Mouse (Mus musculus): ENCODE results near the gene Hcar2. TPM values are rescaled to one million over a fixed set of nuclear protein-coding genes. Genes with fewer than 3 reads are reported as not detected.
A peak's percentile ranks its signal among the peaks of the same experiment; 100 is the strongest.

Gene Hcar2
- polyA plus RNA-seq, 1 experiment from 2014 or later, result 0.19 TPM

DNA sequence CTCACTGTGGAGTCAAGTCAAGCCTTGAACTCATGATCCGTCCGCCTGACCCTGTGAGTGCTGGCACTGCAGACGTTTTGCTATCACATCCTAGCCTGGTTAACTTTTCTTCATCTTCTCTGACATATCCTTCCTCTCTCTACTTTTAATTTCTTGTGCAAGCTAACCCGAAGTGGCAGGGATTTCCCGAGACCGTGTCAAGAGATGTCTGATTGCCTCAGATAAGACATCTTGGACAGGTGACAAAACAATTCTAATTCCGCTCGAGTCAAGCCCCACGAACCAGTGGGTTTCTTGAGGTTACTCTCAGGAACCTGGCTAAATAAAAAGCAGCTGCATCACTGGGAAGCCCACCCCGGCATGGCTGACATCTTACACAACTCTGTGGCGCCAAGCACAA is 6.5 kb downstream of the Hcar2 start:
- Histone ChIP-seq H3K27me3 (no peaks in the 10 kb centered on the region), H3K4me2 (replicated peaks) (no peak overlapping the region), H3K27ac (no peak overlapping the region), H3K9ac (no peak overlapping the region), H3K4me1 (0 out of 2 replicates have a peak, but pooled peaks cover 5% of the 10 kb centered on the region), H3K36me3 (no peaks in the 10 kb centered on the region), H3K4me3 (no peak overlapping the region), H3K9me3 (no peaks in the 10 kb centered on the region)
- WGBS, result 61% methylated on average over 11 of the region's 11 CpGs
- ATAC-seq (ENCODE audit: insufficient number of reproducible peaks, insufficient read depth, low FRiP score, low TSS enrichment), result no peak

DNA sequence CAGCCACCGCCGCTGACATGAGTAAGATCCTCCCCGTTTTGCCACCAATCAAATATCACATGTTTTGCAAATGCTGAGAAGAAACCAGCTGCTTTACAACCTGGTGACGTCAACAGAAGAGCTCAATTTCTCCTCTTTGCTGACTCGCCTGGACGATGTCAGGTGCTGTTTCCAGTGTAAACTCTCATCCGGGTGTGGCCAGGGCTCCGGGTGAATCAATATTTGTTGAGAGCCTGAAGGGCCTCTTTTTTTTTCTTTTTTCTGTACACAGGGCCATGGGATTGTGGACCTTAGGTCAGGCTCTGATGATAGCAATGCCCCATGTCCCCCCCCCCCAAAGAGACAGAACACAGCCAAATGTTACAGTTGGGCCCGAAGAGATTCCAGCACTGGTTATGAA is 10.8 kb downstream of the Hcar2 start:
- H3K4me3 ChIP-seq, result no peak overlapping the region
- peaks cover 9% of the 10 kb centered on the region; the same call in 1 of the 2 replicates for H3K4me1 ChIP-seq
- ATAC-seq (ENCODE audit: insufficient number of reproducible peaks, insufficient read depth, low FRiP score, low TSS enrichment), result no peak
- no peak overlapping the region for H3K9ac ChIP-seq
- no peaks in the 10 kb centered on the region for H3K9me3 ChIP-seq
- H3K4me2 ChIP-seq (replicated peaks), result no peak overlapping the region
- WGBS, result 90% methylated on average over 9 of the region's 9 CpGs
- no peaks in the 10 kb centered on the region for H3K27me3 ChIP-seq
- H3K27ac ChIP-seq, result no peak overlapping the region
- no peaks in the 10 kb centered on the region for H3K36me3 ChIP-seq

- H3K36me3 ChIP-seq, result no peaks in the 10 kb centered on the region
- ATAC-seq (ENCODE audit: insufficient number of reproducible peaks, insufficient read depth, low FRiP score, low TSS enrichment), result no peak
- no peaks in the 10 kb centered on the region for H3K9me3 ChIP-seq
- peaks cover 5% of the 10 kb centered on the region; the same call in 1 of the 2 replicates for H3K4me1 ChIP-seq
- H3K27ac ChIP-seq, result no peak overlapping the region
- 88% methylated on average over 11 of the region's 11 CpGs for WGBS
- H3K27me3 ChIP-seq, result no peaks in the 10 kb centered on the region
- H3K4me3 ChIP-seq, result no peak overlapping the region
- H3K4me2 ChIP-seq (replicated peaks), result no peak overlapping the region
- H3K9ac ChIP-seq, result no peak overlapping the region
These were observed 11.3 kb downstream of the Hcar2 start for GRCm38 (mm10) chr5:123853877-123854504.

DNA sequence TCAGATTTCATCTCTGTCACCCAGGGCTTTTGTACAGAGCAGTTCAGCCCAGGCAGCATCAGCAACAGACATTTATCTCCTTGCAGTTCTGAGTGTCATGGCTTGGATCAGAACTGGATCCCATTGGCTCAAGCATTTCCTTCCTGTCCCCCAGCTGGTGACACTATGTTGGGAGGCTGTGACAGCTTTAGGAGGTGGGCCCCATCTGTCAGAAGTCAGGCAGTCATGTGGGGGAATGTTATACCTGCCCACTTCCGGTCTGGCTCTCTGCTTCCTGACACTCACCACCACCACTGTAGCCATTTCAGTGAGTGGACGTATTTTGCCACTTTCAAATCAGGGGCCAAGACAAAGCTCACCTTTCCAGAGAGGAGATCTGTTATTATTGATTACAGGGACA is 13.9 kb downstream of the Hcar2 start:
- ATAC-seq (ENCODE audit: insufficient number of reproducible peaks, insufficient read depth, low FRiP score, low TSS enrichment), result no peak
- 40% methylated on average over 2 of the region's 2 CpGs for WGBS
- no peaks in the 10 kb centered on the region for H3K9me3 ChIP-seq

GRCm38 (mm10) chr5:123844316-123844715 is 21.0 kb downstream of the Hcar2 start:
- H3K9ac ChIP-seq, result no peak overlapping the region
- H3K4me1 ChIP-seq, result no peaks in the 10 kb centered on the region
- no peak overlapping the region for H3K4me2 ChIP-seq (replicated peaks)
- no peak overlapping the region for H3K27ac ChIP-seq
- H3K4me3 ChIP-seq, result no peak overlapping the region
- 92% methylated on average over 14 of the region's 14 CpGs for WGBS
- no peaks in the 10 kb centered on the region for H3K27me3 ChIP-seq
- no peaks in the 10 kb centered on the region for H3K36me3 ChIP-seq
- H3K9me3 ChIP-seq, result no peaks in the 10 kb centered on the region
- no peak for ATAC-seq (ENCODE audit: insufficient number of reproducible peaks, insufficient read depth, low FRiP score, low TSS enrichment)

More for the DNA sequence above, 13.9 kb downstream of the Hcar2 start:
- H3K4me1 ChIP-seq, result peaks cover 5% of the 10 kb centered on the region; the same call in 1 of the 2 replicates
- H3K27ac ChIP-seq, result no peak overlapping the region
- no peak overlapping the region for H3K9ac ChIP-seq
- no peaks in the 10 kb centered on the region for H3K36me3 ChIP-seq
- no peak overlapping the region for H3K4me3 ChIP-seq
- H3K4me2 ChIP-seq (replicated peaks), result no peak overlapping the region
- no peaks in the 10 kb centered on the region for H3K27me3 ChIP-seq

- no peaks in the 10 kb centered on the region for H3K27me3 ChIP-seq
- H3K4me1 ChIP-seq, result no peaks in the 10 kb centered on the region
- no peak overlapping the region for H3K27ac ChIP-seq
- H3K4me3 ChIP-seq, result no peak overlapping the region
- WGBS, result 48% methylated on average over 4 of the region's 4 CpGs
- H3K9ac ChIP-seq, result no peak overlapping the region
- no peak overlapping the region for H3K4me2 ChIP-seq (replicated peaks)
- no peak for ATAC-seq (ENCODE audit: insufficient number of reproducible peaks, insufficient read depth, low FRiP score, low TSS enrichment)
- no peaks in the 10 kb centered on the region for H3K9me3 ChIP-seq
- H3K36me3 ChIP-seq, result no peaks in the 10 kb centered on the region
These were observed 21.5 kb downstream of the Hcar2 start for GRCm38 (mm10) chr5:123843816-123844215.

- Histone ChIP-seq H3K4me2 (replicated peaks) (no peak overlapping the region), H3K9me3 (no peaks in the 10 kb centered on the region), H3K27me3 (no peaks in the 10 kb centered on the region), H3K36me3 (no peaks in the 10 kb centered on the region), H3K4me3 (no peak overlapping the region), H3K4me1 (no peaks in the 10 kb centered on the region), H3K27ac (no peak overlapping the region), H3K9ac (no peak overlapping the region)
- no peak for ATAC-seq (ENCODE audit: insufficient number of reproducible peaks, insufficient read depth, low FRiP score, low TSS enrichment)
- WGBS, result 82% methylated on average over 3 of the region's 3 CpGs
These were observed 22.4 kb downstream of the Hcar2 start for GRCm38 (mm10) chr5:123842935-123843282.

DNA sequence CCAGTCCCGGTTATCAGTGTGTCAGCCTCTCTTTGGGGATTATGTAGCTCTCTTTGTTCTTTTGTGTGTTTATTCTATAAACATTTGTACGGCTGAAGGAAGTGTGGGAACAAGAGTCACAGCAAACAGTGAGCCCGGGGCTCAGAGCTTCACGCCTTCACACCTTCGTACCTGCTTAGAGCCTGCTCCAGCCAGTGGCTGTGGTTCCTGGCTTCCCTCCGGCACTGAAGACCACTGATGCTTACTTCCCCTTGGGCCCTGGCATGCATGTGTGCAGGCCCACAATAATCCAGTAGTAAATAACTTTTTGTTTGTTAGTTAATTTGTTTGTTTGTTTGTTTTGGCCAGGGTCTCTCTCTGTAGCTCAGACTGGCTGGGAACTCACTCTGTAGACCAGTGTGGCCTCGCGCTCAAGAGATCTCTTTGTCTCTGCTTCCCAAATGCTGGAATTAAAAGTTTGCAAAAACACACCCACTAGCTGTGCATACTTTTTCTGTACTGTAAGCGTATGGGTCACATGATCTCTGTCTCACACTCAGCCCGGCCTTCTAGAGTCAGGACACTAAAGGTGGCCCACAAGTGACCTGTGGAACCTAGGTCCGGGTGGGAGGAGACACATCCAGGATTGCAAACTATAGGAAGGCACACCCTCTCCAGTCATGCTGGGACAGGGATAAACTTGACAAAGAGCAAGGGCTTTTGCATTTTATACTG is 22.9 kb downstream of the Hcar2 start:
- no peak for ATAC-seq (ENCODE audit: insufficient number of reproducible peaks, insufficient read depth, low FRiP score, low TSS enrichment)
- no peak overlapping the region for H3K4me2 ChIP-seq (replicated peaks)
- H3K27me3 ChIP-seq, result no peaks in the 10 kb centered on the region
- no peak overlapping the region for H3K4me3 ChIP-seq
- H3K4me1 ChIP-seq, result no peaks in the 10 kb centered on the region
- H3K27ac ChIP-seq, result no peak overlapping the region
- H3K9ac ChIP-seq, result no peak overlapping the region
- H3K9me3 ChIP-seq, result no peaks in the 10 kb centered on the region
- no peaks in the 10 kb centered on the region for H3K36me3 ChIP-seq
- WGBS, result 68% methylated on average over 11 of the region's 11 CpGs

DNA sequence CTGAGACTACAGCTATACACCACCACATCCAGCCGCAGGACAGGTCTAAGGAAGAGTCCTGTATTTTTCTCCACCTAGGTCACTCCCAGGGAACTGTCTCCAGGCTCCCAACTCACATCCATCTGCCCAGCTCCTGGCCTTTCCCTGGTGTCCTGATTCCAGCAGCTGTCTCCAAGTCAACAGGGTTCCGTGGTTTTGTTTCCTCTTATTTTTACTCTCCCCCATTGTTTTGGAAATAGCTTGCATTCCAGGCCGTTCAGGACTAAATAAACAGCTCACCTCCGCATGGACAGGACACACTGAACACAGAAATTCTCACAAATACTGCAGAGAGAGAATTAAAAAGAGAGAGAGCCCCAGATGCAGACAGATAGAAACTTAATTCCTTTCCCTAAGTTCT is 27.9 kb downstream of the Hcar2 start:
- H3K27me3 ChIP-seq, result no peaks in the 10 kb centered on the region
- no peak for ATAC-seq (ENCODE audit: insufficient number of reproducible peaks, insufficient read depth, low FRiP score, low TSS enrichment)
- H3K4me3 ChIP-seq, result no peak overlapping the region
- no peaks in the 10 kb centered on the region for H3K4me1 ChIP-seq
- no peak overlapping the region for H3K4me2 ChIP-seq (replicated peaks)
- 51% methylated on average over 4 of the region's 4 CpGs for WGBS
- H3K27ac ChIP-seq, result no peak overlapping the region
- H3K36me3 ChIP-seq, result no peaks in the 10 kb centered on the region
- no peak overlapping the region for H3K9ac ChIP-seq
- H3K9me3 ChIP-seq, result no peaks in the 10 kb centered on the region

- Histone ChIP-seq H3K27me3 (no peaks in the 10 kb centered on the region), H3K9ac (no peak overlapping the region), H3K4me2 (replicated peaks) (no peak overlapping the region), H3K27ac (no peak overlapping the region), H3K4me1 (no peaks in the 10 kb centered on the region), H3K9me3 (no peaks in the 10 kb centered on the region), H3K4me3 (no peak overlapping the region), H3K36me3 (no peaks in the 10 kb centered on the region)
- WGBS, result 73% methylated on average over 3 of the region's 3 CpGs
- ATAC-seq (ENCODE audit: insufficient number of reproducible peaks, insufficient read depth, low FRiP score, low TSS enrichment), result no peak
These were observed 30.5 kb downstream of the Hcar2 start for GRCm38 (mm10) chr5:123834836-123835235.

DNA sequence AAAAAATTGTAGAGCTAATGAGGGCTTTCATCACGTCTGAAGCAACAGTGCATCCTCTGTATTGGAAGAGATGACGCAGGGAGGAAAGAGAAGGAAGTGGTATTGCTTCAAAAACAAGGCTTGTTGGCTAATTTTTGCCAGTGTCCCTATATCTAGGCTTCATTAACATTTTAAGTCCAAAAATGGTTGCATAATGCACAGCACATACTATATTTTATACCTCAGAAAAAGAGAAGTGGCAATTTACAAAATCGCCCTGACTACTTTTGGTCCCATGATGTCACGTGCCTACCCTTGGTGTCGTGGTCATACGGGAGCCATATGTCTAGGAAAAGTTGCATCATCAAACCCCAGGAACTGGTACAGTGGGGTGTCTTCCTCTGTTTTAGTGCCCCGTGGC is 33.0 kb downstream of the Hcar2 start:
- no peak overlapping the region for H3K27ac ChIP-seq
- H3K27me3 ChIP-seq, result no peaks in the 10 kb centered on the region
- WGBS, result 85% methylated on average over 7 of the region's 7 CpGs
- no peak overlapping the region for H3K9ac ChIP-seq
- H3K36me3 ChIP-seq, result no peaks in the 10 kb centered on the region
- H3K4me2 ChIP-seq (replicated peaks), result no peak overlapping the region
- ATAC-seq (ENCODE audit: insufficient number of reproducible peaks, insufficient read depth, low FRiP score, low TSS enrichment), result no peak
- H3K4me3 ChIP-seq, result no peak overlapping the region
- H3K9me3 ChIP-seq, result no peaks in the 10 kb centered on the region
- peaks cover 5% of the 10 kb centered on the region; the same call in 1 of the 2 replicates for H3K4me1 ChIP-seq

GRCm38 (mm10) chr5:123827659-123828091 is 37.6 kb downstream of the Hcar2 start:
- no peak overlapping the region for H3K4me3 ChIP-seq
- no peaks in the 10 kb centered on the region for H3K36me3 ChIP-seq
- no peak overlapping the region for H3K9ac ChIP-seq
- no peaks in the 10 kb centered on the region for H3K27me3 ChIP-seq
- no peak overlapping the region for H3K4me2 ChIP-seq (replicated peaks)
- H3K9me3 ChIP-seq, result no peaks in the 10 kb centered on the region
- ATAC-seq (ENCODE audit: insufficient number of reproducible peaks, insufficient read depth, low FRiP score, low TSS enrichment), result 0 out of 2 replicates have a peak, but pooled peaks have one; percentile 50
- peak overlapping the region; percentile 61; the same call in 1 of the 2 replicates for H3K27ac ChIP-seq
- peaks cover 5% of the 10 kb centered on the region; the same call in 1 of the 2 replicates for H3K4me1 ChIP-seq
- 42% methylated on average over 6 of the region's 6 CpGs for WGBS

Data from embryonic facial prominence, embryonic 12.5 days (tissue).